Mouse (Mus musculus): Measurements from ENCODE around the gene Yjefn3. TPM values are rescaled to one million over a fixed set of nuclear protein-coding genes. Genes with fewer than 3 reads are reported as not detected.

Gene Yjefn3
- polyA plus RNA-seq, 1 experiment = 0.95 TPM

DNA sequence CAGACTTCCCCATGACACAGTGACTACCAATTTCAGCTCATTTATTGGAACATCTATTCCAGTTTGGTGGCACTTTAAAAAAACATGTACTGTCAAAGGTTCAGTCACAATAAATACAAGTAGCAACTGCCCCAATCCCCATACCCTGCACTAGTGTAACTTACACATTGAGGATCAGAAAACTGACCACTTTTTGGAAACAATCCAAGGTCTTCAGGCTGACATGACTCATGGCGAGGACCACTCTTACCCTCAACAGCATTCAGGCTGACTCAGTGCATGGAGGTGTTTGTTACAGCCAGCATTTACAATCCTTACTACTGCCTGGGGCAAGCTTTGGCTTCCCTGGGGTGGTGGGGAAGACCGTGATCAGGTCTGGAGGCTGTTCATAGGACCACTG lies 4.6 kb upstream of the Yjefn3 start:
- Histone ChIP-seq H3K4me3 (ENCODE audit: control insufficient read depth, low read depth, low read length) (no peak overlapping the region), H3K27me3 (ENCODE audit: control insufficient read depth, insufficient read depth, low read length) (no peaks in the 10 kb centered on the region), H3K36me3 (ENCODE audit: control insufficient read depth, insufficient read depth, low read length) (no peaks in the 10 kb centered on the region), H3K4me1 (ENCODE audit: control insufficient read depth, insufficient read depth, low read length) (peaks cover 19% of the 10 kb centered on the region), H3K27ac (ENCODE audit: control insufficient read depth, insufficient read depth, low read depth, low read length) (no peak overlapping the region)
- TF ChIP-seq POLR2A (IDR thresholded peaks at IDR 0.05; ENCODE audit: control insufficient read depth, low read depth, low read length) (no peak), CTCF (IDR thresholded peaks at IDR 0.05; ENCODE audit: control insufficient read depth, insufficient read depth, insufficient replicate concordance, low read depth, low read length) (no peak)

DNA sequence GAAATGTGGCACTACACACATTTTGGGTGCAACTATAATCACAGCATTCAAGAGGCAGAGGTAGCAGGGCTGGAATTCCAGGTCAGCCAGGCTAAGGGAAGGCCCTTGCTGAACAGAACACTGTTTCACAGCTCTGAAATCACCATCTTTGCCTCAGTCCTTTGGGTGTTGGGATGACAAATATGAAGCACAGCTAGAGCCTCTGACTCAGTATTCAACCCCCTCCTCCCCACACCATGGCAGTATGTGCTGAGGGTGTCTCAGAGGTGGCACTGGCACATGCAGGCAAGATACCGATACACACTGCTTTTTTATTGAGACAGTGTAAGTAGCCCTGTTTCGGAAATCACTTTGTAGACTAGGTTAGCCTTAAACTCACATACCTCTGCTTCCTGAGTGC lies 3.7 kb upstream of the Yjefn3 start:
- Histone ChIP-seq H3K36me3 (ENCODE audit: control insufficient read depth, insufficient read depth, low read length) (no peaks in the 10 kb centered on the region), H3K4me3 (ENCODE audit: control insufficient read depth, low read depth, low read length) (no peak overlapping the region)

DNA sequence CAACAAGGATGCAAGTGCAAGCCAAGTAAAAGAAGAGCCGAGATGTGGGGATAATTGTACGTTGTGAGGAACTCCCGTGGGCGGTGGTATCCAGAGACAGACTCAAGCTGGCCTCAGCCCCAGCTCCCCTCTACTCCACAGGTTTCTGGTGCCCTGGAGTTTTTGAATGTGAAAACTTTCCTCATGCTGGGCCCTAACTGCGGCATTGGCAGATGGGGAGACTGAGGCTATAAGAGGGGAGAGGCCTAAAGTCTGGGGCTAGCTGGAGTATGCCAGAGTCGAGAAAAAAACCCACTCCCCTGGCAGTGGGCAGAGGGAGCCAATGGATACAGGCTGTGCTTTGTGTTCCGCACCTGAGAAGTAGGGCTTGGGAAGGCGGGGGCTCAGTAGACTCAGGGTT lies 1.6 kb upstream of the Yjefn3 start:
- Histone ChIP-seq H3K27ac (ENCODE audit: control insufficient read depth, insufficient read depth, low read depth, low read length) (no peak overlapping the region), H3K36me3 (ENCODE audit: control insufficient read depth, insufficient read depth, low read length) (no peaks in the 10 kb centered on the region), H3K4me1 (ENCODE audit: control insufficient read depth, insufficient read depth, low read length) (peaks cover 24% of the 10 kb centered on the region), H3K4me3 (ENCODE audit: control insufficient read depth, low read depth, low read length) (peak overlapping the region; percentile 99), H3K27me3 (ENCODE audit: control insufficient read depth, insufficient read depth, low read length) (no peaks in the 10 kb centered on the region)
- TF ChIP-seq POLR2A (IDR thresholded peaks at IDR 0.05; ENCODE audit: control insufficient read depth, low read depth, low read length) (no peak), CTCF (IDR thresholded peaks at IDR 0.05; ENCODE audit: control insufficient read depth, insufficient read depth, insufficient replicate concordance, low read depth, low read length) (no peak)

More for the DNA sequence above, 3.7 kb upstream of the Yjefn3 start:
- H3K27ac ChIP-seq (ENCODE audit: control insufficient read depth, insufficient read depth, low read depth, low read length) = no peak overlapping the region
- no peak for TF ChIP-seq CTCF (IDR thresholded peaks at IDR 0.05; ENCODE audit: control insufficient read depth, insufficient read depth, insufficient replicate concordance, low read depth, low read length)
- TF ChIP-seq POLR2A (IDR thresholded peaks at IDR 0.05; ENCODE audit: control insufficient read depth, low read depth, low read length) = no peak
- H3K27me3 ChIP-seq (ENCODE audit: control insufficient read depth, insufficient read depth, low read length) = no peaks in the 10 kb centered on the region
- H3K4me1 ChIP-seq (ENCODE audit: control insufficient read depth, insufficient read depth, low read length) = peaks cover 24% of the 10 kb centered on the region

DNA sequence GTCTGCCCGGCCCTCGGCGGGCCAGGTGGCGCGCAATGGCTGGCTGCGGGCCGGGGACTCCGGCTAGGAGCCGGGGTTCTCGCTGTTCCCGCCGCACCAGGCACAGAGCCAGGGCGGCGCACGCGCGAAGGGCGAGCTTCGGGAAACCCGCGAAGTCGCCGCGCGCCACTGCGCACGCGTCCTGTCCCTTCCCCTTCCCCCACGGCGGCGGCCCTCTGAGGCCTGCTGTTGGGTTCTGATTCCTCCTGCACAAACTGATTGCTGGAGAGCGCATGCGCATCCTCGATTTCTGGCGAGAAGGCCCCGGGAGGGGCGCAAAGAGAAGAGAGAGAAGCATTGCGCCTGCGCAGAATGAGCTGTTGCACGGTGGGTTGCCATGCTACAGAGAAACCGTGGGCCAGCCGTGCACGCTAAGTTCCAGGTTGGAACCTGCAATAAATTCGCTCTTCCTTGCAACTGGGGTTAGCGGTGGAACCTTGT lies 591 bp upstream of the Yjefn3 start:
- Histone ChIP-seq H3K4me1 (ENCODE audit: control insufficient read depth, insufficient read depth, low read length) (peaks cover 24% of the 10 kb centered on the region), H3K27me3 (ENCODE audit: control insufficient read depth, insufficient read depth, low read length) (no peaks in the 10 kb centered on the region), H3K4me3 (ENCODE audit: control insufficient read depth, low read depth, low read length) (peak overlapping the region; percentile 99), H3K27ac (ENCODE audit: control insufficient read depth, insufficient read depth, low read depth, low read length) (peak overlapping the region; percentile 97), H3K36me3 (ENCODE audit: control insufficient read depth, insufficient read depth, low read length) (no peaks in the 10 kb centered on the region)
- TF ChIP-seq POLR2A (IDR thresholded peaks at IDR 0.05; ENCODE audit: control insufficient read depth, low read depth, low read length) (no peak; the same call in 1 of the 2 replicates), CTCF (IDR thresholded peaks at IDR 0.05; ENCODE audit: control insufficient read depth, insufficient read depth, insufficient replicate concordance, low read depth, low read length) (no peak)

DNA sequence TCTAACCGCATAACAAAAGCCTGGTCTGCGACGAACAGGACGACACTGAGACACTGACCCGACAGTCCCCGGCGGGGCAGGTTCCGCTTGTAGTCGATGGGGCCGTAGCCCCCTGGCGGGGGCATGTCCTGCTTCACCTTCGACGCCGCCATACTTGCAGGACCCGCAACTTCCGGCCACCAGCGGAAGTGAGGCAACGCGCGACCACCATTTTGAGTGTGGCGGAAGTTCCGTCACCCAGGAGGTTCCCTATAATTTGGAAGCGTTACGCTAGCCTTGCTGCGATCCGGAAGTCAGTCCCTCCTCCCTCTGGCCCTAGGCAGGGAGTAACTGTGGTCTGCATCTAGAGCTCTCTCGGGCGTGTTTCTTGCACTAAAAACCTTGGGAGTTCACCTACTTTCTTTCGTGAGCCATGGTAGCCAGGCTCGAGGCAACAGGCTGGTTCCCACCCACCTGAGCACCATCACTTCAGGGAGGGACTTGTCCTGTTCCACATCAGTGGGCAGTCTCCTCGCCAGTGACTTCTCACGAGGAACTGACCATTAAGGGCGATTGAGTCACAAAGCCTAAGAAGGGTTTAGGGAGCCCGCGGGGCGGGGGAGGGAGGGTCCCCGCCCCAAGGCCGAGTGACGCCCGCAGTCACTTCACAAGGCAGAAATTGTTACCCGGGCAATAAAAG lies 889 bp downstream of the Yjefn3 start:
- H3K27me3 ChIP-seq (ENCODE audit: control insufficient read depth, insufficient read depth, low read length) = no peaks in the 10 kb centered on the region

DNA sequence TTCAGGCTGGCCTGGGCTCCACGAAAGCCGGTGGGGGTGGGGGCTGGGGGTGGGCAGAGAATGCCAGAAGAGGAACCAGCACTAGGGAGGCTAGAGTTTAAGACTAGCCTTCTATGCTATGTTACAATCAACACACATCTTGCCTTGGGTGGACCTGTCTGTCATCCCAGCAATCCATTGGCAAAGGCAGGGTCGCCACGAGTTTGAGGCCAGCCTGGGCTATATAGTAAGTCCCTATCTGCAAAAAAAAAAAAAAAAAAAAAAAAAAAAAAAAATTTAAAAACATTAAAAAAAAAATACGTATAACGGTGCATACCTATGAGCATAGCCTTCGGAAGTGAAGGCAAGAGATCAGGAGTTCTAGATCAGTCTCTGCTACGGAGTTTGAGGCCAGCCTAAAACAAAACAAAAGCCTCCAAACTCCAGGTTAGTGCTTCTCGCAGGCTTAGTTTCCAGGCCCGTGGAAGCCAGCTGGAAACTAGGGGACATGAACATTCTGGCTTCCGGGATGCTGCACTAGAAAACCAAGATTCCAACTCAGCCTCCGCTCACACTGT lies 1.5 kb downstream of the Yjefn3 start:
- no peaks in the 10 kb centered on the region for H3K36me3 ChIP-seq (ENCODE audit: control insufficient read depth, insufficient read depth, low read length)
- H3K4me3 ChIP-seq (ENCODE audit: control insufficient read depth, low read depth, low read length) = peak overlapping the region; percentile 99
- peaks cover 24% of the 10 kb centered on the region for H3K4me1 ChIP-seq (ENCODE audit: control insufficient read depth, insufficient read depth, low read length)
- H3K27me3 ChIP-seq (ENCODE audit: control insufficient read depth, insufficient read depth, low read length) = no peaks in the 10 kb centered on the region
- TF ChIP-seq POLR2A (IDR thresholded peaks at IDR 0.05; ENCODE audit: control insufficient read depth, low read depth, low read length) = no peak
- TF ChIP-seq CTCF (IDR thresholded peaks at IDR 0.05; ENCODE audit: control insufficient read depth, insufficient read depth, insufficient replicate concordance, low read depth, low read length) = no peak
- H3K27ac ChIP-seq (ENCODE audit: control insufficient read depth, insufficient read depth, low read depth, low read length) = peak overlapping the region; percentile 97

More for the DNA sequence above, 889 bp downstream of the Yjefn3 start:
- Histone ChIP-seq H3K27ac (ENCODE audit: control insufficient read depth, insufficient read depth, low read depth, low read length) (peak overlapping the region; percentile 97), H3K4me1 (ENCODE audit: control insufficient read depth, insufficient read depth, low read length) (peaks cover 24% of the 10 kb centered on the region), H3K36me3 (ENCODE audit: control insufficient read depth, insufficient read depth, low read length) (no peaks in the 10 kb centered on the region), H3K4me3 (ENCODE audit: control insufficient read depth, low read depth, low read length) (peak overlapping the region; percentile 99)
- TF ChIP-seq CTCF (IDR thresholded peaks at IDR 0.05; ENCODE audit: control insufficient read depth, insufficient read depth, insufficient replicate concordance, low read depth, low read length) = peak; percentile 38; the same call in 1 of the 2 replicates
- TF ChIP-seq POLR2A (IDR thresholded peaks at IDR 0.05; ENCODE audit: control insufficient read depth, low read depth, low read length) = peak; percentile 80

DNA sequence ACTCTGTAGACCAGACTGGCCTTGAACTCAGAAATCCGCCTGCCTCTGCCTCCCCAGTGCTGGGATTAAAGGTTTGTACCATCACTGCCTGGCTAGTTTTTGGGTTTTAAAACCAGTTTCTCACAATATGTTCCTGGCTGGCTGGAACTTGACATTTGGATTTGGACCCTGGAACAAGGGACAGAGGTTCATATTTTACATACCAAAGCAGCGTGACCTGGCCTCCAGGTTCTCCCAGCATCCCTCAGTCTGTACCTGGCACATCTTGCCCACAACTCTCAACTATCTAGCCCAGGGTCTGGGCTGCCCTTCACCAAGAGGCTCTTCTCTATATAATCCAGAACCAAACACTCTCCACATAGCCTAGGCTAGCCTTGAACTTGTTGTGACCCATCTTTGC lies 2.6 kb downstream of the Yjefn3 start:
- TF ChIP-seq CTCF (IDR thresholded peaks at IDR 0.05; ENCODE audit: control insufficient read depth, insufficient read depth, insufficient replicate concordance, low read depth, low read length) (no peak), POLR2A (IDR thresholded peaks at IDR 0.05; ENCODE audit: control insufficient read depth, low read depth, low read length) (no peak)
- H3K4me3 ChIP-seq (ENCODE audit: control insufficient read depth, low read depth, low read length) = peak overlapping the region; percentile 28
- H3K4me1 ChIP-seq (ENCODE audit: control insufficient read depth, insufficient read depth, low read length) = peaks cover 24% of the 10 kb centered on the region
- no peaks in the 10 kb centered on the region for H3K27me3 ChIP-seq (ENCODE audit: control insufficient read depth, insufficient read depth, low read length)
- H3K27ac ChIP-seq (ENCODE audit: control insufficient read depth, insufficient read depth, low read depth, low read length) = no peak overlapping the region
- H3K36me3 ChIP-seq (ENCODE audit: control insufficient read depth, insufficient read depth, low read length) = no peaks in the 10 kb centered on the region

Measured in testis, adult 2 months (tissue).